Comparison of ENCODE assay signal across 19 mouse cellular contexts in genomic region chr4:88450087-88450765, GRCm38 (mm10). TPM values are rescaled to one million over a fixed set of nuclear protein-coding genes. Genes with fewer than 3 reads are reported as not detected.
A peak's percentile ranks its signal among the peaks of the same experiment; 100 is the strongest.
DNase-seq lines count a peak whose midpoint lies in the region; ATAC-seq lines count a peak whose summit lies in the region.
"Had no signal": no experiment of that assay in that cellular context is flagged by ENCODE, and none has a peak within 500 bp of the region (broad histone marks: within the 10 kb centered on the region; RNA-seq: fewer than 3 reads in every experiment).

No protein-coding gene starts in this region.

- WGBS in forebrain, embryonic 11.5 days: 89% methylated on average over 1 of the region's 1 CpGs

- no peaks in the 10 kb centered on the region for H3K4me1 ChIP-seq in forebrain, embryonic 11.5 days (replicated peaks; ENCODE audit: control insufficient read depth, insufficient read depth, low read length)
- H3K4me1 ChIP-seq: embryonic facial prominence, embryonic 10.5 days; hindbrain, embryonic 10.5 days; intestine, embryonic 15.5 days; liver, embryonic 12.5 days; midbrain, embryonic 10.5 days had no signal

- H3K27ac ChIP-seq in forebrain, embryonic 11.5 days (ENCODE audit: low read depth, low read length): no peak overlapping the region
- H3K27ac ChIP-seq: embryonic facial prominence, embryonic 10.5 days; heart, embryonic 13.5 days; hindbrain, embryonic 10.5 days; intestine, embryonic 15.5 days; liver, embryonic 12.5 days; midbrain, embryonic 10.5 days had no signal

- no peak overlapping the region for H3K9ac ChIP-seq in forebrain, embryonic 11.5 days (ENCODE audit: low read length)
- H3K9ac ChIP-seq: forebrain, postnatal 0 days; heart, embryonic 13.5 days; intestine, embryonic 15.5 days; liver, embryonic 12.5 days had no signal

- H3K9me3 ChIP-seq in forebrain, embryonic 11.5 days (ENCODE audit: control insufficient read depth, low read length): no peaks in the 10 kb centered on the region
- H3K9me3 ChIP-seq: embryonic facial prominence, embryonic 10.5 days; heart, embryonic 13.5 days; hindbrain, embryonic 10.5 days; intestine, embryonic 15.5 days; liver, embryonic 12.5 days; midbrain, embryonic 10.5 days had no signal

- ATAC-seq in inflammation-experienced regulatory T-cells, adult 6 months: peak; percentile 96
- ATAC-seq in forebrain, embryonic 11.5 days (replicated peaks; ENCODE audit: low FRiP score): no peak
- ATAC-seq: forebrain, postnatal 0 days; intestine, embryonic 15.5 days; liver, embryonic 12.5 days had no signal

- H3K36me3 ChIP-seq in forebrain, embryonic 11.5 days (ENCODE audit: control insufficient read depth, insufficient read depth, low read length): no peaks in the 10 kb centered on the region
- H3K36me3 ChIP-seq: embryonic facial prominence, embryonic 10.5 days; heart, embryonic 13.5 days; hindbrain, embryonic 10.5 days; intestine, embryonic 15.5 days; liver, embryonic 12.5 days; midbrain, embryonic 10.5 days had no signal

- H3K4me2 ChIP-seq in forebrain, embryonic 11.5 days (ENCODE audit: low read depth, low read length, severe bottlenecking): no peak overlapping the region
- H3K4me2 ChIP-seq: heart, embryonic 13.5 days; intestine, embryonic 15.5 days; liver, embryonic 12.5 days had no signal

- peak; percentile 6 for DNase-seq in thymus, postnatal 14 days
- no peak for DNase-seq in thymus, adult 18-20 months
- DNase-seq in T-cell, adult 2 months (ENCODE audit: low spot score): peak; percentile 4
- peak; percentile 13 for DNase-seq in thymus, postnatal 4 days
- no peak for DNase-seq in adrenal gland, adult 8-10 months
- DNase-seq in forebrain, embryonic 11.5 days (ENCODE audit: low spot score): no peak
- DNase-seq: adrenal gland, adult 2 months; cerebellum, adult 9-11 months; forebrain, postnatal 0 days; gastrocnemius, postnatal 14 days; kidney, postnatal 25 days had no signal

- no peak overlapping the region for H3K4me3 ChIP-seq in forebrain, embryonic 11.5 days (ENCODE audit: low read depth, low read length)
- H3K4me3 ChIP-seq: embryonic facial prominence, embryonic 10.5 days; heart, embryonic 13.5 days; hindbrain, embryonic 10.5 days; intestine, embryonic 15.5 days; liver, embryonic 12.5 days; midbrain, embryonic 10.5 days; myocyte had no signal

- no peaks in the 10 kb centered on the region for H3K27me3 ChIP-seq in forebrain, embryonic 11.5 days (ENCODE audit: control insufficient read depth, insufficient read depth, low read length)
- H3K27me3 ChIP-seq: heart, embryonic 13.5 days; intestine, embryonic 15.5 days; liver, embryonic 12.5 days had no signal

RNA-seq across cellular contexts. Expression of gene Hacd4, which starts 11.5 kb away (rescaled TPM):
- under 1 TPM; 0.15 to 0.31 (median 0.21) TPM for polyA plus RNA-seq in inflammation-experienced regulatory T-cells, adult 6 months (2017; shearing (Covaris generic))
- 1 to 10 TPM; 3.3 to 6.9 (median 5.0) TPM for total RNA-seq in adrenal gland, adult 8-10 months (2022)
- 3.1 and 3.8 TPM in 2 replicates for polyA plus RNA-seq in forebrain, embryonic 11.5 days (2014; fragmentation: Nextera tagmentation; extraction: Ambion mirVana)

Comparison
In these comparisons a context has a peak if more than half of its experiments do, and no peak if none do; other contexts are left out.
1. DNase-seq: peak in thymus, postnatal 14 days (single experiment), T-cell, adult 2 months (single experiment) and thymus, postnatal 4 days (single experiment); none in thymus, adult 18-20 months (0 of 2), adrenal gland, adult 8-10 months (single experiment) and forebrain, embryonic 11.5 days (single experiment).